Mouse (Mus musculus) embryonic facial prominence, embryonic 15.5 days (tissue): ENCODE data around the gene Cyb561d2. TPM values are rescaled to one million over a fixed set of nuclear protein-coding genes. Genes with fewer than 3 reads are reported as not detected.
A peak's percentile ranks its signal among the peaks of the same experiment; 100 is the strongest.
"Not testable (repeated sequence)": the region's sequence is repeated elsewhere in the genome, so short reads cannot be mapped to it uniquely, and the experiment has no call there.

Experiments
- ATAC-seq: fragments of 200-750 bp; cut with Nextera tagmentation; 2 replicates; pipeline ENCODE4 v1.8.0; 2017; ENCODE audit warnings: low read depth, moderate TSS enrichment; ENCODE audit not compliant: insufficient number of reproducible peaks, low FRiP score, low TSS enrichment
- H3K27ac ChIP-seq: fragments of 300-500 bp; sonication (generic); replicated peaks from 2 replicates; pipeline ENCODE4 v1.5.1; 2015; ENCODE audit warnings: mild to moderate bottlenecking, inconsistent platforms
- H3K27me3 ChIP-seq: fragments of 300-500 bp; sonication (generic); 2 replicates; pipeline ENCODE4 v1.6.1; 2015; ENCODE audit warnings: inconsistent platforms
- H3K36me3 ChIP-seq: fragments of 300-500 bp; sonication (generic); 2 replicates; pipeline ENCODE4 v1.6.1; 2015; ENCODE audit warnings: mild to moderate bottlenecking, inconsistent platforms
- H3K4me1 ChIP-seq: fragments of 300-500 bp; sonication (generic); 2 replicates; pipeline ENCODE4 v1.6.1; 2015; ENCODE audit warnings: inconsistent platforms
- H3K4me2 ChIP-seq: fragments of 300-500 bp; sonication (generic); replicated peaks from 2 replicates; pipeline ENCODE4 v1.6.1; 2015; ENCODE audit warnings: mild to moderate bottlenecking, inconsistent platforms
- H3K4me3 ChIP-seq: fragments of 300-500 bp; sonication (generic); replicated peaks from 2 replicates; pipeline ENCODE4 v1.5.1; 2015; ENCODE audit warnings: mild to moderate bottlenecking, inconsistent platforms
- H3K9ac ChIP-seq: fragments of 300-500 bp; sonication (generic); 2 replicates; pipeline ENCODE4 v1.6.1; 2015; ENCODE audit warnings: inconsistent platforms
- H3K9me3 ChIP-seq: fragments of 300-500 bp; sonication (generic); replicated peaks from 2 replicates; pipeline ENCODE4 v1.6.1; 2016; ENCODE audit warnings: inconsistent platforms
- WGBS: fragments of 180-500 bp; shearing (Covaris S2); methylation state at CpG from one replicate; pipeline ENCODE4 v1.1.7; 2015; 5-methylcytosine and 5-hydroxymethylcytosine counted together
- polyA plus RNA-seq: library from polyadenylated mRNA; unstranded; fragments of >200 nt; fragmentation: Nextera tagmentation; extraction: Ambion mirVana; gene quantifications from 2 replicates; pipeline ENCODE4 v1.2.1, GENCODE M21; 2015

The Cyb561d2 gene
- polyA plus RNA-seq, 1 experiment from 2014 or later, result 26.4 TPM

- Histone ChIP-seq H3K36me3 (peaks cover 16% of the 10 kb centered on the region), H3K4me2 (peak within 1 kb of the TSS; percentile 73), H3K9ac (peak within 1 kb of the TSS; percentile 68), H3K4me1 (peaks cover 63% of the 10 kb centered on the region), H3K9me3 (no peaks in the 10 kb centered on the region), H3K4me3 (peak within 1 kb of the TSS; percentile 65), H3K27ac (peak within 1 kb of the TSS; percentile 97), H3K27me3 (no peaks in the 10 kb centered on the region)
- under 1% methylated on average over 32 of the region's 32 CpGs for WGBS
- ATAC-seq, result peak; percentile 83
These were observed 38.7 kb upstream of the Cyb561d2 start, which contains the start of gene Hyal3 for GRCm38 (mm10) chr9:107580501-107581317. Gene Hyal3, plus strand, starts transcription at chr9:107580818.

- H3K4me1 ChIP-seq, result peaks cover 65% of the 10 kb centered on the region
- H3K9me3 ChIP-seq, result no peaks in the 10 kb centered on the region
- H3K9ac ChIP-seq, result no peak overlapping the region
- peak overlapping the region; percentile 97 for H3K27ac ChIP-seq
- H3K27me3 ChIP-seq, result no peaks in the 10 kb centered on the region
- peak overlapping the region; percentile 73; the same call in 1 of the 2 replicates for H3K4me2 ChIP-seq
- 0 out of 2 replicates have a peak overlapping the region, but pooled peaks have one; percentile 65 for H3K4me3 ChIP-seq
- ATAC-seq, result no peak
- 91% methylated on average over 14 of the region's 14 CpGs for WGBS
- H3K36me3 ChIP-seq, result peaks cover 24% of the 10 kb centered on the region
These were observed 37.3 kb upstream of the Cyb561d2 start for GRCm38 (mm10) chr9:107579023-107579900.

DNA sequence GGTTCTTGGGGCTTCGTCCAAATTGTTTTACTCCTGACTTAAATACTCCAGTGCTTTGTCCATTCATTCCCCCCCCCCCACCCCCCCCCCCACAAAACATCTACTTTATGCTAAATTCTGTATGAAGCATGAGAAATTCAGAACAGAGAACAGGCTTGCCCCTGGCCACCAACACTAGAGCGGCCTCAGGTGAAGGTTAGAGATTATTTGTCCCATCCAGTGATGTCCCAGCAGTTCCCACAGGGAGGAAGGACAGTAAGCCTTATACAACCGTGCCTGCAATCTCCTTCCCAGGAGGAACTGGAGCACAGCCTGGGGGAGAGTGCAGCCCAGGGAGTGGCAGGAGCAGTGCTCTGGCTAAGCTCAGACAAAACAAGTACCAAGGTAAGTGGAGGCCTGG, 36.6 kb upstream of the Cyb561d2 start, which contains the start of gene Naa80:
Naa80 (plus strand) TSS at position 301 of the 400 bp plus-strand sequence.
- Histone ChIP-seq H3K27me3 (no peaks in the 10 kb centered on the region), H3K9ac (no peak within 1 kb of the TSS), H3K9me3 (no peaks in the 10 kb centered on the region), H3K4me2 (peak within 1 kb of the TSS; percentile 73), H3K36me3 (peaks cover 22% of the 10 kb centered on the region), H3K4me1 (peaks cover 65% of the 10 kb centered on the region), H3K4me3 (0 out of 2 replicates have a peak within 1 kb of the TSS, but pooled peaks have one; percentile 65), H3K27ac (peak within 1 kb of the TSS; percentile 97)
- 74% methylated on average over 3 of the region's 3 CpGs for WGBS
- ATAC-seq, result no peak

- Histone ChIP-seq H3K9ac (no peak overlapping the region), H3K27ac (no peak overlapping the region), H3K4me2 (no peak overlapping the region; the same call in 1 of the 2 replicates), H3K9me3 (no peaks in the 10 kb centered on the region), H3K4me1 (peaks cover 65% of the 10 kb centered on the region), H3K36me3 (peaks cover 22% of the 10 kb centered on the region), H3K4me3 (no peak overlapping the region), H3K27me3 (no peaks in the 10 kb centered on the region)
- WGBS, result 92% methylated on average over 10 of the region's 10 CpGs
- ATAC-seq, result no peak
These were observed 35.9 kb upstream of the Cyb561d2 start for GRCm38 (mm10) chr9:107577871-107578270.

GRCm38 (mm10) chr9:107576357-107577107, 34.5 kb upstream of the Cyb561d2 start, which contains the start of gene Hyal1:
Gene Hyal1, plus strand, starts transcription at chr9:107576927.
- WGBS, result 14% methylated on average over 16 of the region's 16 CpGs
- Histone ChIP-seq H3K4me1 (peaks cover 62% of the 10 kb centered on the region), H3K36me3 (peaks cover 32% of the 10 kb centered on the region)

GRCm38 (mm10) chr9:107575579-107576356, 33.8 kb upstream of the Cyb561d2 start:
- Histone ChIP-seq H3K4me1 (peaks cover 64% of the 10 kb centered on the region), H3K4me3 (0 out of 2 replicates have a peak overlapping the region, but pooled peaks have one; percentile 45), H3K36me3 (peaks cover 39% of the 10 kb centered on the region), H3K27ac (peak overlapping the region; percentile 91), H3K4me2 (0 out of 2 replicates have a peak overlapping the region, but pooled peaks have one; percentile 57), H3K9ac (no peak overlapping the region), H3K27me3 (no peaks in the 10 kb centered on the region), H3K9me3 (no peaks in the 10 kb centered on the region)
- 65% methylated on average over 14 of the region's 14 CpGs for WGBS
- no peak for ATAC-seq

More at GRCm38 (mm10) chr9:107576357-107577107, 34.5 kb upstream of the Cyb561d2 start, which contains the start of gene Hyal1:
- peak; percentile 64 for ATAC-seq
- peak within 1 kb of the TSS; percentile 57 for H3K4me2 ChIP-seq
- H3K9me3 ChIP-seq, result no peaks in the 10 kb centered on the region
- H3K9ac ChIP-seq, result 0 out of 2 replicates have a peak within 1 kb of the TSS, but pooled peaks have one; percentile 24
- H3K27me3 ChIP-seq, result no peaks in the 10 kb centered on the region
- H3K27ac ChIP-seq, result peak within 1 kb of the TSS; percentile 91
- H3K4me3 ChIP-seq, result peak within 1 kb of the TSS; percentile 45

GRCm38 (mm10) chr9:107573774-107574173, 31.8 kb upstream of the Cyb561d2 start:
- not testable (repeated sequence) for H3K27me3 ChIP-seq, H3K9me3 ChIP-seq, H3K4me2 ChIP-seq, H3K4me3 ChIP-seq, H3K27ac ChIP-seq, ATAC-seq, H3K9ac ChIP-seq
- Histone ChIP-seq H3K36me3 (peaks cover 42% of the 10 kb centered on the region), H3K4me1 (peaks cover 58% of the 10 kb centered on the region)
- WGBS, result 85% methylated on average over 6 of the region's 6 CpGs

GRCm38 (mm10) chr9:107572327-107572662, 30.3 kb upstream of the Cyb561d2 start:
- Histone ChIP-seq H3K9ac (no peak overlapping the region), H3K27ac (no peak overlapping the region), H3K4me2 (no peak overlapping the region), H3K9me3 (no peaks in the 10 kb centered on the region), H3K27me3 (no peaks in the 10 kb centered on the region), H3K36me3 (peaks cover 42% of the 10 kb centered on the region), H3K4me1 (peaks cover 56% of the 10 kb centered on the region), H3K4me3 (no peak overlapping the region)
- ATAC-seq, result no peak
- WGBS, result 95% methylated on average over 2 of the region's 2 CpGs

- peak overlapping the region; percentile 88; the same call in 1 of the 2 replicates for H3K4me3 ChIP-seq
- H3K27ac ChIP-seq, result no peak overlapping the region
- H3K36me3 ChIP-seq, result peaks cover 42% of the 10 kb centered on the region
- no peaks in the 10 kb centered on the region for H3K27me3 ChIP-seq
- no peaks in the 10 kb centered on the region for H3K9me3 ChIP-seq
- ATAC-seq, result no peak
- H3K9ac ChIP-seq, result no peak overlapping the region
- H3K4me2 ChIP-seq, result no peak overlapping the region
- WGBS, result 92% methylated on average over 22 of the region's 22 CpGs
- H3K4me1 ChIP-seq, result peaks cover 54% of the 10 kb centered on the region
These were observed 29.7 kb upstream of the Cyb561d2 start for GRCm38 (mm10) chr9:107571534-107572326.
